Mouse (Mus musculus): ENCODE results near the gene Stab1. TPM values are rescaled to one million over a fixed set of nuclear protein-coding genes. Genes with fewer than 3 reads are reported as not detected.

Stab1 gene
- polyA plus RNA-seq, 1 experiment from 2014 or later: 19.0 TPM

DNA sequence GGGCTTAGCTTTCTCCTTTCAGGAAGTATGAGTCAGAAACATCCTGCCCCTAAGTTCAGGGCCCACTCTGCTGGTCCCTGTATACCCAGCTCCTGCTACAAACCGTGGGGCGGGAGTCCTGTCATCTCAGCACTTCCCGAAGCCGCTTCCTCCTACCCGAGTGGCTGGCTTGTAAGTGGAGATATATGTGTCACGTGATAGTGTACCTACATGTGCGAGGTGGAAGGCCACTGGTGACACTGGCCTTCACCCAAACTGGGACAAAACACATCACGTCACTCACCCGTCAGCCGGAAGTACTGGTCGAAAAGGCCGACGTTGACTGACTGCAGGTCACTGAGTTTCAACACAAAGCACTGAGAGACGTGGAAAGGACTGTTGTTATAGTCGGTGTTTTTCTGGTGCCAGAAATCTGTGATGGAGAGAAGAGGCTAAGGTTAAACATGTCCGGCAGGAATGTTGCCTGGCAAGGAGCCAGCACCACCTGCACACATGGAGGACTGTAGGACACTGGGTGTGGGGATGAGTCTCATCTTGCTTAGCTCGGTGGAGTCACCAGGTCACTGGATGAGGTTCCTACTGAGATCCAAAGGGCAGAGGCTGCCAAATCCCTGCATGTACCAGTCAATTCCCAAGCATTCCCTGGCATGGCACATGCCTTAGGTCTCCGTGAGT lies 4.5 kb upstream of the Stab1 start:
- Histone ChIP-seq H3K9me3 (ENCODE audit: control insufficient read depth, low read length) (no peaks in the 10 kb centered on the region), H3K4me1 (ENCODE audit: control insufficient read depth, insufficient read depth, low read length) (peaks cover 3% of the 10 kb centered on the region; the same call in 1 of the 2 replicates), H3K36me3 (ENCODE audit: control insufficient read depth, insufficient read depth, low read length) (peaks cover 45% of the 10 kb centered on the region), H3K27me3 (replicated peaks; ENCODE audit: control insufficient read depth, insufficient read depth, low read length) (no peaks in the 10 kb centered on the region), H3K27ac (ENCODE audit: low read length) (no peak overlapping the region), H3K9ac (ENCODE audit: low read depth, low read length) (no peak overlapping the region), H3K4me3 (ENCODE audit: low read length) (no peak overlapping the region), H3K4me2 (ENCODE audit: low read depth, low read length) (no peak overlapping the region)
- no peak for ATAC-seq
- 81% methylated on average over 18 of the region's 18 CpGs for whole genome bisulfite sequencing

- Histone ChIP-seq H3K9ac (ENCODE audit: low read depth, low read length) (no peak overlapping the region), H3K27me3 (replicated peaks; ENCODE audit: control insufficient read depth, insufficient read depth, low read length) (no peaks in the 10 kb centered on the region), H3K4me2 (ENCODE audit: low read depth, low read length) (no peak overlapping the region), H3K27ac (ENCODE audit: low read length) (no peak overlapping the region), H3K4me1 (ENCODE audit: control insufficient read depth, insufficient read depth, low read length) (peaks cover 3% of the 10 kb centered on the region; the same call in 1 of the 2 replicates), H3K9me3 (ENCODE audit: control insufficient read depth, low read length) (no peaks in the 10 kb centered on the region), H3K36me3 (ENCODE audit: control insufficient read depth, insufficient read depth, low read length) (peaks cover 38% of the 10 kb centered on the region), H3K4me3 (ENCODE audit: low read length) (no peak overlapping the region)
- ATAC-seq: no peak
- 94% methylated on average over 15 of the region's 15 CpGs for WGBS
Measured at GRCm38 (mm10) chr14:31171821-31172220, 3.4 kb upstream of the Stab1 start.

DNA sequence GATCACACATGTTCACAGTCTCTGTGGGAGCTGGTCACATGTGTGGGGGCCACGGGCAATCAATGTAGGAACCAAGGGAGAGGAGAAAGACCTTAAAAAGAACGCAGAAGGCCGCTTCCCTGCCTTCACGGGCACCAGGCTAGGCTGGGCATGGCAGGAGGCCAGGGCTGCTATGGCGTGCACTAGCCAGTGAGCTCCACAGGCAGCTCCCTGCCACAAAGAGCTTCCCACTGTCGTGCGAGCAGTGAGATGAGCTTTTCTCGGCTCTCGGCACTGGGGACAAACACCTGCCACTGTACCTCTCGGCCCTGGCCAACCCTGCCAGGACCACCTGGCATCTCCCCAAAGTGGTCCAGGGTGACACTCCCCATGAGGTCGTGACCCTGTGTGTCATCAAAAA lies 2.9 kb upstream of the Stab1 start:
- H3K9ac ChIP-seq (ENCODE audit: low read depth, low read length): no peak overlapping the region
- no peaks in the 10 kb centered on the region for H3K27me3 ChIP-seq (replicated peaks; ENCODE audit: control insufficient read depth, insufficient read depth, low read length)
- no peak overlapping the region for H3K27ac ChIP-seq (ENCODE audit: low read length)
- ATAC-seq: no peak
- 88% methylated on average over 11 of the region's 11 CpGs for WGBS
- no peak overlapping the region for H3K4me3 ChIP-seq (ENCODE audit: low read length)
- no peaks in the 10 kb centered on the region for H3K9me3 ChIP-seq (ENCODE audit: control insufficient read depth, low read length)
- peaks cover 5% of the 10 kb centered on the region; the same call in 1 of the 2 replicates for H3K4me1 ChIP-seq (ENCODE audit: control insufficient read depth, insufficient read depth, low read length)
- H3K36me3 ChIP-seq (ENCODE audit: control insufficient read depth, insufficient read depth, low read length): peaks cover 34% of the 10 kb centered on the region
- H3K4me2 ChIP-seq (ENCODE audit: low read depth, low read length): no peak overlapping the region

DNA sequence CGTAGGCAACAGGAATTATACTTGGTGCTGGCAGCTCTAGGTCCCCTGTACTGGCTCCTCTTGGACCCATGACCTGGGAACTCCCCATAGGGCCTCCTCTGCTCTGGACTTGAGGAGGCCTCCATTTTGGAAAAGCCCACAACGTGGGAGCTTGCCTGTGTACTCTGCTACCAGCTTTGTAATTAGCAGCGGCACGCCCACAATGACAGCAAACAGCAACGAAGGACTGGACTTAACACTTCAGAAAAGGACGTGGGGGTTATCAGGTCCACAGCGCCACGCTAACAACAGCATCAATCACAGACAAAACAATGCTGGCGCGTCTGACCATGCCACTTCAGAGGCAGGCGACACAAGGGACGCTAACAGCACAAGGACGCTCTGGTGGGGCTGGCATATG lies 2.5 kb upstream of the Stab1 start:
- peaks cover 6% of the 10 kb centered on the region; the same call in 1 of the 2 replicates for H3K4me1 ChIP-seq (ENCODE audit: control insufficient read depth, insufficient read depth, low read length)
- H3K9ac ChIP-seq (ENCODE audit: low read depth, low read length): no peak overlapping the region
- H3K27ac ChIP-seq (ENCODE audit: low read length): no peak overlapping the region
- WGBS: 83% methylated on average over 13 of the region's 13 CpGs
- no peak for ATAC-seq
- H3K4me2 ChIP-seq (ENCODE audit: low read depth, low read length): no peak overlapping the region
- H3K27me3 ChIP-seq (replicated peaks; ENCODE audit: control insufficient read depth, insufficient read depth, low read length): no peaks in the 10 kb centered on the region
- peaks cover 30% of the 10 kb centered on the region for H3K36me3 ChIP-seq (ENCODE audit: control insufficient read depth, insufficient read depth, low read length)
- no peaks in the 10 kb centered on the region for H3K9me3 ChIP-seq (ENCODE audit: control insufficient read depth, low read length)
- H3K4me3 ChIP-seq (ENCODE audit: low read length): no peak overlapping the region

DNA sequence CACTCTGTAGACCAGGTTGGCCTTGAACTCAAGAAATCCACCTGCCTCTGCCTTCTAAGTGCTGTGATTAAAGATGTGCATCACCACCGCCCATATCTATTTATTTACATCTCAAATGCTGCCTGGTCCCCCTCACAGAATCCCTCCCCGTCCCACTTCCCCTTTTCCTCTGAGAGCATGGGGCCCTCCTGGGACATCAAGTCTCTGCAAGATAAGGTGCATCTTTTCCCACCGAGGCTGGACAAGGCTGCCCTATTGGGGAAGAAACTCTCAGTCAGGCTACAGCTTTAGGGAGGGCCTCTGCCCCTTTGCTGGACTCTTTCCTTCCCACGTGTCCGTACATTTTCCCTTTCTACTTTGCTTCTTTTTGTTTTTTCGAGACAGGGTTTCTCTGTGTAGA lies 1.1 kb upstream of the Stab1 start:
- Histone ChIP-seq H3K36me3 (ENCODE audit: control insufficient read depth, insufficient read depth, low read length) (peaks cover 27% of the 10 kb centered on the region), H3K9me3 (ENCODE audit: control insufficient read depth, low read length) (no peaks in the 10 kb centered on the region), H3K4me3 (ENCODE audit: low read length) (no peak overlapping the region), H3K4me1 (ENCODE audit: control insufficient read depth, insufficient read depth, low read length) (peaks cover 6% of the 10 kb centered on the region; the same call in 1 of the 2 replicates), H3K27ac (ENCODE audit: low read length) (no peak overlapping the region), H3K4me2 (ENCODE audit: low read depth, low read length) (no peak overlapping the region), H3K9ac (ENCODE audit: low read depth, low read length) (no peak overlapping the region), H3K27me3 (replicated peaks; ENCODE audit: control insufficient read depth, insufficient read depth, low read length) (no peaks in the 10 kb centered on the region)
- no peak for ATAC-seq
- 75% methylated on average over 6 of the region's 6 CpGs for WGBS

DNA sequence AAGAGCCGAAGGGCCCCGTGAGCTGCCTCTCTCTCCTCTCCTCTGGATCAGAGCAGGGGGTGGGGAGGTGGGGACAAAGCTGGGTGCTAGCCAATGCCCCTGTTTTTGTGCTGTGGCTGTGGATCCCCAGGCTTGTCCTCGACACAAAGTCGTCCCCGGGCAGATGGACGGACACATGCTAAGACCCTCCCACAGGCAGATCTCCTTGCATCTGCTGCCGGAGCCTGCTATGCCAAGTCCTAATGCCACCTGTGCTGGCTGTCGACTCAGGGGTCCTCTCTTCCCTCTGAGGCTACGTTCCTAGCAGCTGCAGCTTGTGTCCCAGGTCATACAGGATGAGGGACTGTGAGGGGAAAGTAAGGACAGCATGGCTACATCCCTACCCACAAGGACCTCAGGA lies 1.6 kb downstream of the Stab1 start:
- no peak overlapping the region for H3K27ac ChIP-seq (ENCODE audit: low read length)
- H3K9me3 ChIP-seq (ENCODE audit: control insufficient read depth, low read length): no peaks in the 10 kb centered on the region
- H3K4me3 ChIP-seq (ENCODE audit: low read length): peak overlapping the region; percentile 13
- H3K4me1 ChIP-seq (ENCODE audit: control insufficient read depth, insufficient read depth, low read length): peaks cover 3% of the 10 kb centered on the region
- ATAC-seq: no peak
- 0 out of 2 replicates have a peak overlapping the region, but pooled peaks have one; percentile 6 for H3K9ac ChIP-seq (ENCODE audit: low read depth, low read length)
- H3K36me3 ChIP-seq (ENCODE audit: control insufficient read depth, insufficient read depth, low read length): peaks cover 6% of the 10 kb centered on the region
- 64% methylated on average over 9 of the region's 9 CpGs for WGBS
- no peaks in the 10 kb centered on the region for H3K27me3 ChIP-seq (replicated peaks; ENCODE audit: control insufficient read depth, insufficient read depth, low read length)
- H3K4me2 ChIP-seq (ENCODE audit: low read depth, low read length): no peak overlapping the region; the same call in 1 of the 2 replicates

- no peaks in the 10 kb centered on the region for H3K27me3 ChIP-seq (replicated peaks; ENCODE audit: control insufficient read depth, insufficient read depth, low read length)
- H3K9me3 ChIP-seq (ENCODE audit: control insufficient read depth, low read length): no peaks in the 10 kb centered on the region
- H3K36me3 ChIP-seq (ENCODE audit: control insufficient read depth, insufficient read depth, low read length): no peaks in the 10 kb centered on the region
- H3K4me2 ChIP-seq (ENCODE audit: low read depth, low read length): 0 out of 2 replicates have a peak overlapping the region, but pooled peaks have one; percentile 16
- H3K4me3 ChIP-seq (ENCODE audit: low read length): no peak overlapping the region
- H3K9ac ChIP-seq (ENCODE audit: low read depth, low read length): peak overlapping the region; percentile 27; the same call in 1 of the 2 replicates
- H3K4me1 ChIP-seq (ENCODE audit: control insufficient read depth, insufficient read depth, low read length): peaks cover 3% of the 10 kb centered on the region
- ATAC-seq: peak; percentile 37; the same call in 1 of the 2 replicates
- no peak overlapping the region for H3K27ac ChIP-seq (ENCODE audit: low read length)
- 46% methylated on average over 10 of the region's 10 CpGs for WGBS
Measured at GRCm38 (mm10) chr14:31165991-31166630, 2.3 kb downstream of the Stab1 start.

DNA sequence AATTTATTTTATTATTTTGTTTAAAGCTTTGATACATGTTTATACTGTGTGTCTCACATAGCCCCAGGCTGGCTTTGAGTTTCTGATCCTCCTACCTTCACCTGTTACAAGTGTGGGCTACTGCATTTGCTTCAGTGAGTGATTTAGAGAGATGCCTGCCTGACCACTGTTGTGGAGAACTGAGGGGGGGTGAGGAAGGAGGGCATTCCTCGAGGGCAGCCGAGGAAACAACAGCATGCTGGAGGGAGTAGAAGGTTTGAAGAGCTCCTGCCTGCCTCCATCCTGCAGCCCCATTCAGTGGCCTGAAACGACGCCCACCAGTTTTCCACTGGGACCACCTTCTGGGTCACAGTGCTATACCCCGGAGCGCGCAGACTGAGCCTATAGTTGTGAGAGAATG lies 3.0 kb downstream of the Stab1 start:
- 55% methylated on average over 7 of the region's 7 CpGs for WGBS
- ATAC-seq: no peak
- H3K4me2 ChIP-seq (ENCODE audit: low read depth, low read length): no peak overlapping the region

DNA sequence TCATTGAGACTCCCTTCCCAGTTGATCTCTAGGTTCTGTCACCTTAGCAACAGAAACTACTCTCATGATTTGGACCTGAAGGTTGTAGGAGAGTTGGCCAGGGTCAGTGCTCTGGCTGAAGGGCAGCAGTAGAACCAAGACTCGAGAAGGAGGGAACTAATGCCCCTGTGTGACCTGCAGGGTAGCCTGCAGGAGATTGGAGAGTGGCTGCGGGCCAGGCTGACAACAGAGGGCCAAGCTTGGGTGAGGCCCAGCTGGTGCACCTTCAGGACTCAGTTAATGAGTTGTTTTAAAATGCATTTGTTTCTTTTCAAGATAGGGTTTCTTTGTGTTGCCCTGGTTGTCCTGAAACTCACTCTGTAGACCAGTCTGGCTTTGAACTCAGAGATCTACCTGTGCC lies 3.4 kb downstream of the Stab1 start:
- Histone ChIP-seq H3K27ac (ENCODE audit: low read length) (no peak overlapping the region), H3K27me3 (replicated peaks; ENCODE audit: control insufficient read depth, insufficient read depth, low read length) (no peaks in the 10 kb centered on the region), H3K4me2 (ENCODE audit: low read depth, low read length) (no peak overlapping the region), H3K9ac (ENCODE audit: low read depth, low read length) (no peak overlapping the region), H3K4me1 (ENCODE audit: control insufficient read depth, insufficient read depth, low read length) (peaks cover 7% of the 10 kb centered on the region), H3K4me3 (ENCODE audit: low read length) (no peak overlapping the region), H3K9me3 (ENCODE audit: control insufficient read depth, low read length) (no peaks in the 10 kb centered on the region), H3K36me3 (ENCODE audit: control insufficient read depth, insufficient read depth, low read length) (no peaks in the 10 kb centered on the region)
- ATAC-seq: no peak
- WGBS: 57% methylated on average over 2 of the region's 2 CpGs

More for the DNA sequence above, 3.0 kb downstream of the Stab1 start:
- no peak overlapping the region for H3K4me3 ChIP-seq (ENCODE audit: low read length)
- H3K27me3 ChIP-seq (replicated peaks; ENCODE audit: control insufficient read depth, insufficient read depth, low read length): no peaks in the 10 kb centered on the region
- H3K9ac ChIP-seq (ENCODE audit: low read depth, low read length): 0 out of 2 replicates have a peak overlapping the region, but pooled peaks have one; percentile 4
- H3K9me3 ChIP-seq (ENCODE audit: control insufficient read depth, low read length): no peaks in the 10 kb centered on the region
- peaks cover 4% of the 10 kb centered on the region for H3K4me1 ChIP-seq (ENCODE audit: control insufficient read depth, insufficient read depth, low read length)
- no peaks in the 10 kb centered on the region for H3K36me3 ChIP-seq (ENCODE audit: control insufficient read depth, insufficient read depth, low read length)
- no peak overlapping the region for H3K27ac ChIP-seq (ENCODE audit: low read length)
